Mouse (Mus musculus) hindbrain, embryonic 10.5 days (tissue): Measurements from ENCODE around the gene Cdh8. TPM values are rescaled to one million over a fixed set of nuclear protein-coding genes. Genes with fewer than 3 reads are reported as not detected.
"Not testable (repeated sequence)": the region's sequence is repeated elsewhere in the genome, so short reads cannot be mapped to it uniquely, and the experiment has no call there.

Source experiments
- DNase-seq: peaks from one replicate; pipeline ENCODE4 v3.0.0-alpha.2; 2017; ENCODE audit warnings: low spot score
- H3K27ac ChIP-seq: fragments of 300-500 bp; sonication (generic); 2 replicates; pipeline ENCODE4 v1.5.1; 2016; ENCODE audit warnings: mild to moderate bottlenecking, moderate library complexity
- H3K27me3 ChIP-seq: fragments of 300-500 bp; sonication (generic); 2 replicates; pipeline ENCODE4 v1.6.1; 2016; ENCODE audit warnings: mild to moderate bottlenecking; ENCODE audit not compliant: poor library complexity, insufficient read depth, severe bottlenecking
- H3K36me3 ChIP-seq: fragments of 300-500 bp; sonication (generic); 2 replicates; pipeline ENCODE4 v1.6.1; 2016; ENCODE audit warnings: mild to moderate bottlenecking, moderate library complexity
- H3K4me1 ChIP-seq: fragments of 300-500 bp; sonication (generic); replicated peaks from 2 replicates; pipeline ENCODE4 v1.6.1; 2016; ENCODE audit warnings: mild to moderate bottlenecking
- H3K4me3 ChIP-seq: fragments of 300-500 bp; sonication (generic); 2 replicates; pipeline ENCODE4 v1.5.1; 2016; ENCODE audit warnings: mild to moderate bottlenecking, moderate library complexity
- H3K9me3 ChIP-seq: fragments of 300-500 bp; sonication (generic); 2 replicates; pipeline ENCODE4 v1.6.1; 2016; ENCODE audit warnings: mild to moderate bottlenecking, moderate library complexity
- WGBS: fragments of 180-500 bp; shearing (Covaris S2); methylation state at CpG from one replicate; pipeline ENCODE4 v1.1.7; 2016; 5-methylcytosine and 5-hydroxymethylcytosine counted together
- polyA plus RNA-seq: library from polyadenylated mRNA; unstranded; fragments of >200 nt; fragmentation: Nextera tagmentation; extraction: Ambion mirVana; gene quantifications from 2 replicates; pipeline ENCODE4 v1.2.1, GENCODE M21; 2016

Cdh8 gene
- polyA plus RNA-seq, 1 experiment from 2014 or later: 3.7 TPM

DNA sequence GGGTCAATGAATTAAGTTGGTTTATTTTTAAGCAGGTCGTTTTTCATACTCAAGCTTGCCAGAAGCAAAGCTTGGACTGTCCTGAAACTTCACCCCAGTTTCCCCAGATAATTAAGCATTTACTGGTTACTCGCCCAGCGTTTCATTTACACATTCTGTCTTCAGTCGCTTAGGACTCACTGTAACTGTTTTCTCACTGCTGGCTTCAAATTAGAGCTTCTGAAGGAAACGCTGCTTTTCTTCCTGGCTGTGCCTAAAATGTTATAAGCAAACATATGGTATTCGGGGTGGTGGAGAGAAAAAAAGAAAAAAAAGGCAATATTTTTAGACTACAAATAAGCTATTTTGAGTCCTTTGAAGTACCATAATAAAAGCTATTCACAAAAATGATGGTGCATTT is 192.6 kb downstream of the Cdh8 start:
- DNase-seq: no peak
- 77% methylated on average over 6 of the region's 6 CpGs for WGBS
- no peaks in the 10 kb centered on the region for H3K9me3 ChIP-seq

DNA sequence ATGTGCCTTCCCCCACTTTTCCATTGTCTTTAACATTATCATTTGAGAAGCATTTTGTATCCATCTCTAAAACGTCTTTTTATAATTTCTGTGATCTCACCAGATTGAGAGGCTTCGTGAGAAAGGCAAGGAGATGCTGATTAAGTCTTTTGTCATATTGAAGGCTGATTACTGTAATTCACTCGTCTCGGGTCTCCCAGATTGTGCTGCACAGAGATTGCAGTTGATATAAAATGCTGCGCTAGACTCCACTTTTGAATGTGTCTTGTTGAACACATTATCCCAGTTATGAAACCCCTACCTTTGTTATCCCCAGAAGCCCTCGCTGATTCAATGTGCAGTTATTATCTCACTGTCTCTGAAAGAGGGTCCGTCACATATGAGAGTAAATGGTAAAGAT is 211.1 kb downstream of the Cdh8 start:
- H3K9me3 ChIP-seq: no peaks in the 10 kb centered on the region
- 83% methylated on average over 7 of the region's 7 CpGs for WGBS
- DNase-seq: no peak

More for the DNA sequence above, 192.6 kb downstream of the Cdh8 start:
- Histone ChIP-seq H3K4me3 (no peak overlapping the region), H3K36me3 (no peaks in the 10 kb centered on the region), H3K27me3 (no peaks in the 10 kb centered on the region), H3K4me1 (no peaks in the 10 kb centered on the region), H3K27ac (no peak overlapping the region)

DNA sequence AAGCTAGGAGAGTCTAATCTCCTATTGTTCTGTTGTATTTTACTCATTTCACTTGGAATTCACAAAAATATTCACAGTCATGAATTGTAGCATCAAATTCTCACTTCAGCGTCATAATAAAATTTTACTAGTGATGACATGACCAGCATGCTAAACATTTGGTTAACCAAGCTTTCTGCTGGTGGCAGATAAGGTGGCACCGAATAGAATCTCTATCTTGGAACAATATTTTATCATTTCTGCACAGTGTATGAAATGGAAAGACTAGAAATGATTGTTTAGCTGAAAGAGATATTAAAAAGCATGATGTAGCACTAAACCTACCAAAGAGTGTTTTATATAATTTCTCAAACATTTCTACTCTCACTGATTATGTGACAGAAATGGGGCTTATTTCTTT is 225.6 kb downstream of the Cdh8 start:
- Histone ChIP-seq H3K9me3 (no peaks in the 10 kb centered on the region), H3K36me3 (no peaks in the 10 kb centered on the region), H3K4me1 (no peaks in the 10 kb centered on the region), H3K27me3 (no peaks in the 10 kb centered on the region), H3K4me3 (no peak overlapping the region), H3K27ac (no peak overlapping the region)
- 91% methylated on average over 2 of the region's 2 CpGs for WGBS
- no peak for DNase-seq

More for the DNA sequence above, 211.1 kb downstream of the Cdh8 start:
- Histone ChIP-seq H3K4me3 (no peak overlapping the region), H3K4me1 (no peaks in the 10 kb centered on the region), H3K27ac (no peak overlapping the region), H3K27me3 (no peaks in the 10 kb centered on the region), H3K36me3 (no peaks in the 10 kb centered on the region)

DNA sequence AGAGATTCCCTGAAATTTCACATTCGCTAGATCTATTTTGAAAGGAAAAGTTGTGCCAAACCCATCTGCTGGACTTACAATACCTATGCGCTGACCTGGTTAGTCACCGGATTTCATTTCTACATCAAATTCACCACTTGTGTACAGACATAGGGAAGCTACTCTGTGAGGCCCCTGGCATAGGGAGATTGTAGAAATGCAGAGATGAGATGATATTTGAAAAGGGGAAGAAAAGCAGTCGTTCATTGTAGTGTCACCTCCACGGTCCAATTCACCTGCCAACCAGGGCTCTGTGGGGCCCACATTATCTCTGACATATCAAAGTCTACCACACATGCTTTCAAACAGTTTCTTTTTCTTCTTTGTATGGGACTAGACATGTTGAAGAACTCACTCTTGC is 229.4 kb downstream of the Cdh8 start:
- Histone ChIP-seq H3K27me3 (no peaks in the 10 kb centered on the region), H3K36me3 (no peaks in the 10 kb centered on the region), H3K4me3 (no peak overlapping the region), H3K9me3 (no peaks in the 10 kb centered on the region), H3K4me1 (no peaks in the 10 kb centered on the region), H3K27ac (no peak overlapping the region)
- WGBS: 91% methylated on average over 5 of the region's 5 CpGs
- no peak for DNase-seq

DNA sequence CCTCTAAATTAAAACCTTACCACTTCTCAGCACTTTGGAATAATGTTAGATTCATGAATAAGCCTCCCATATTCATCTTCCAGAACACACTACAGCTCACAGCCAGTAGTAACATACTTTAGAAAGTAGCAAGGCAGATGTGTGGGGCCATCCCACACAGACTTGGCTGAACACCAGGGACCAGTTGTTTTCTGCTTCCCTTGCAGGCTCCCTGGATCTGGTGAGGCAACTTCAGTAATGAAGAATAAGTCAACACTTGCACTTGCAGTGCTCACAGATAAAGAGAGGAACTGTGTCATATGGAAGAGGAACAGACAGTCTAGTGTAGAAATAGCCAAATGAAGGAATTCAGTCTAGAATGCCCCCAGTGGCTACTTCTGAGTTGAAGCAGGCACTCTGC is 232.1 kb downstream of the Cdh8 start:
- no peak for DNase-seq
- H3K4me1 ChIP-seq: no peaks in the 10 kb centered on the region
- no peak overlapping the region for H3K4me3 ChIP-seq
- no peaks in the 10 kb centered on the region for H3K27me3 ChIP-seq
- H3K36me3 ChIP-seq: no peaks in the 10 kb centered on the region
- no peak overlapping the region for H3K27ac ChIP-seq
- H3K9me3 ChIP-seq: no peaks in the 10 kb centered on the region

DNA sequence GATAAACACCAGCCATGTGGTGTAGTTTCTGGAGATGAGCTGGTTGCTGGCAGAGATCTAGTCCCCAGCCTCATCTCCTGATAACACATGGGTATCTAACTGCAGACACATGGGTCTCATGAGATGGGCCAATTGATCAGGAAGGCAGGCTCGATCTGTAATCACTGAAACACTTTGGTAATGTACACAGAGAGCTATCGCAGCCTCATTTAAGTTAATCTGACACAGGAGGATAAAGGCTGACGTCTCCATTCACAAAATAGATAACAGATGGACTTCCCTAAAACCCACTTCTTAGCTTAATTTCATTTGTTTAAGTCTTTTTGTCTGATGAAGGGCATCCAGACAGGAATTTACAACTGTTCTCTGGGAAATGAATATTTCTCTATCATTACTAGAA is 249.3 kb downstream of the Cdh8 start:
- Histone ChIP-seq H3K9me3 (no peaks in the 10 kb centered on the region), H3K4me1 (no peaks in the 10 kb centered on the region), H3K27me3 (no peaks in the 10 kb centered on the region), H3K27ac (no peak overlapping the region), H3K36me3 (no peaks in the 10 kb centered on the region), H3K4me3 (no peak overlapping the region)
- DNase-seq: no peak
- 74% methylated on average over 3 of the region's 3 CpGs for WGBS

DNA sequence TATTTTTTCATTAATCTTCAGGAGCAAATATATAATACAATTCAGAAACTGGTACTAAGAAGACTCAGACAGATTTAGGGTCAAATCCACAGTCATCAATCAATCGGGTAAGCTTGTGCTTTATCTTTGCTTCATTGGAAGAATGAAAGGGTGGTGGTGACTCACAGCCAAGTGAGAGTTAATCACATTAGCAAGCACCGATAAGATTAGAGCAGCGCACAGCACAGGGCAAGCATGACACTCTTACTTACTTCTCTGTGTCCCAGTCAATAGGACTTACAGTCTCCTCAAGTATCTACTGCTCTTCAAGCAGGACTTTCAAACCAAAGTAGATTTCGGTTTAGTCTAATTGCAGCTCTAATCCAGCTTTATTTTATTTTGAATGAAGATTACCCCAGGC is 254.6 kb downstream of the Cdh8 start:
- DNase-seq: no peak
- 69% methylated on average over 4 of the region's 4 CpGs for WGBS

DNA sequence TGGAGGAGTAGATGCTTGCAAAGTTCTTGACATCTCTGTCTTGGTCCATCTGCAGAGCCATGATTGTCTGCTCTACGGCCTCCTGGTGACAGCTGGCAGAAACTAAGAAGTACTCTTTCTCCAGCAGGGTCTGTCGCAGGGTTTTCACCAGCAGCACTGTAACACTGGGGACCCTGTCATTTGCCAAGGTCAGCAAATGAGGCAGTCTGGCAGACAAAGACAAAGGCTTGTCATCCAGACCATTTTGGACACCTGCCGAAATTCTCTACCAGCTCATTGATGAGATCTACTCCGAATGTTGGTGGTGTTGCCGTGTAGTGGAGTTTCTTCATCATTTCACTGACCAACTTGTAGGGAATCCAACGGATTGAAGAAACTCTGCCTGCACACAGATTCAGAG is 270.8 kb downstream of the Cdh8 start:
- no peak overlapping the region for H3K27ac ChIP-seq
- H3K4me1 ChIP-seq: no peaks in the 10 kb centered on the region
- no peaks in the 10 kb centered on the region for H3K27me3 ChIP-seq
- no peaks in the 10 kb centered on the region for H3K36me3 ChIP-seq
- H3K4me3 ChIP-seq: no peak overlapping the region
- 91% methylated on average over 6 of the region's 6 CpGs for WGBS
- no peak for DNase-seq
- no peaks in the 10 kb centered on the region for H3K9me3 ChIP-seq

More for the DNA sequence above, 254.6 kb downstream of the Cdh8 start:
- Histone ChIP-seq H3K36me3 (no peaks in the 10 kb centered on the region), H3K4me3 (no peak overlapping the region), H3K27ac (no peak overlapping the region), H3K4me1 (no peaks in the 10 kb centered on the region), H3K9me3 (no peaks in the 10 kb centered on the region), H3K27me3 (no peaks in the 10 kb centered on the region)

DNA sequence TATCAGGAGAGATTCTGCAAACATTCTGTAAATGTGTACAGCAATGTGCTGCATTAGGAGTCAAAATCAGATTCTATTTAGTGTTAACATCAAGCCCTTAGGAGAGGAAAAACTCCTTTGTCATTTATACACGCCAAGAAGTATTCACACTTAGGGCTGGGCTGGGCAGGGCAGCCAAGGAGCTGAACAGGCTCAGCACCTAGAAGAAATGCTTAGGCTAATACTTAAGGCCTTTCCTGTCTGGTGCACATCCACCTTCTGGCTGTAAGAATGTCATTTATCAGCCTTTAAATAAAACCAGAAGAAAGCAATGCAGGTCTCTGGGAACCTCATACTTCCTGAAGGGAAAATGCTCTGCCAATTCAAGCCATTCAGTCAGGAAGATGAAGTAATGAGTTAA is 271.5 kb downstream of the Cdh8 start:
- not testable (repeated sequence) for H3K27me3 ChIP-seq, DNase-seq, H3K4me3 ChIP-seq, H3K27ac ChIP-seq, H3K9me3 ChIP-seq, H3K36me3 ChIP-seq, H3K4me1 ChIP-seq
- WGBS: 78% methylated on average over 1 of the region's 1 CpGs

DNA sequence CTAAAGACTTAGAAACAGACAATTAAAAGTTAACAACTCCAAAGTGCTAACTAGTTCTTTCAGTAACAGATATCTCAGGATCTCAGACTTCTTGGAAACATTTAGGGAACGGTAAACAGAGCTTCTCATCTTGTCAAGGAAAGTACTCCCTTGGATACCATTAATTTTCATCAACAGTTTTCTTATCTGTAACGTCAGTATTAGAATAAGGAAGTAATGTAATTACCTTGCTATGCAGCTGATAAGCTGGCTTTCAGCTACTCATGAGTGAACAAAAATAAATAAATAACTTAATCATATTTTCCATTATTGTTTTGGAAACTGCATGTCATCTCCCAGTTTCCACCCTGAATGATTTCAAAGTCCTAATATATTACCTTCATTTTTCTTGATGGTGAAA is 317.8 kb downstream of the Cdh8 start:
- H3K9me3 ChIP-seq: no peaks in the 10 kb centered on the region
- no peak overlapping the region for H3K4me3 ChIP-seq
- H3K4me1 ChIP-seq: no peaks in the 10 kb centered on the region
- no peaks in the 10 kb centered on the region for H3K36me3 ChIP-seq
- no peaks in the 10 kb centered on the region for H3K27me3 ChIP-seq
- WGBS: 89% methylated on average over 2 of the region's 2 CpGs
- H3K27ac ChIP-seq: no peak overlapping the region
- no peak for DNase-seq

DNA sequence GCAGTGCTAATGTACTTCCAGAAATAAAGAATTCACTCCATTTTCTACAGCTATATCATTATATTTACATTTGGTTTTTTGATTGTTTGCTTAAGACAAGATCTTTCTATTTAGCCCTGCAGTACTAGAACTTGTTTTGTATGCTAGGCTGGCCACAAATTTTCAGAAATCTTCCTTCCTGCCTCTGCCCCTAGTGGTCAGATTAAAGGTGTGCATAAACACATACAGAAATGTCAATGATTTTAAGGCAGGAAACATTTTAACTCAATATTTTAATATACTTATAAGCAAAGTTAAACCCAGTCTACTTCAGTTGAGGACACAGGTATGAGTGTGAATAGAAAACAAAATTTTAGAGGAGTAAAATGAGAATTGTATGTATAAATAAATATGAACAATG is 364.9 kb downstream of the Cdh8 start:
- DNase-seq: no peak
- Histone ChIP-seq H3K4me1 (no peaks in the 10 kb centered on the region), H3K27ac (no peak overlapping the region), H3K4me3 (no peak overlapping the region), H3K36me3 (no peaks in the 10 kb centered on the region), H3K9me3 (no peaks in the 10 kb centered on the region), H3K27me3 (no peaks in the 10 kb centered on the region)

DNA sequence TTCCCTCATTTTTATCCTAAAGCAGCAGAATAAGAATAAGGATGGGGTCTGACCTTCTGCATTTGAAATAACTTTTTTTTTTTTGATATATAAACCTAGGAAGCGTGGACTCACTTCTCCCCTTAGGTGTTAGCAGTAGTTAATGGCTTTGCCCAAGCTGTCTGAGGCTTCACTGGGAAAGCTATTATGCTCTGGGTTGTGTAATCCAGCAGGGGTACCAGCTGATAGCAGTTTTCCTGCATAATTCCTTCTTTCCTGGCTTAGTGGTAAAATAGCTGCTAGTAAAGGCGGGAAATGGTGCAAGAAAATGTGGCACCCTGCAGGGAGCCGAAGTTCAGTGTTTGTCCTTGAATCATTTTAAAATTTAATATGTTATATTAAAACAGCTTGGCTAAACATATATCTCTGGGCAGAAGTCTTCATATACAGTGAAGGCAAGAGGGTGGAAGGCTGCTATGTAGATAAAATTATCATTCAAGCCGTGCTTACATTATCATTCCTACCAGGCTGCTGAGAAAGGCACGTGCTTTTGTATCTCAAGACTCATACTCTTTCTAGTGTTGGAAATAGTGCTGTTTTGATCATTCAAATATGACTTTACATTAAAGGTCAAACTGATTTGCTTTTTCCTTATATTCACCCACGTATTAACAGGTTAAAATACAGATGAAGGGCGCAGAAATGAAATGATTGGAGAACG is 367.5 kb downstream of the Cdh8 start:
- WGBS: 82% methylated on average over 8 of the region's 8 CpGs
- no peaks in the 10 kb centered on the region for H3K36me3 ChIP-seq
- no peaks in the 10 kb centered on the region for H3K4me1 ChIP-seq
- H3K9me3 ChIP-seq: no peaks in the 10 kb centered on the region
- no peak overlapping the region for H3K27ac ChIP-seq
- no peak for DNase-seq
- H3K27me3 ChIP-seq: no peaks in the 10 kb centered on the region
- H3K4me3 ChIP-seq: no peak overlapping the region

DNA sequence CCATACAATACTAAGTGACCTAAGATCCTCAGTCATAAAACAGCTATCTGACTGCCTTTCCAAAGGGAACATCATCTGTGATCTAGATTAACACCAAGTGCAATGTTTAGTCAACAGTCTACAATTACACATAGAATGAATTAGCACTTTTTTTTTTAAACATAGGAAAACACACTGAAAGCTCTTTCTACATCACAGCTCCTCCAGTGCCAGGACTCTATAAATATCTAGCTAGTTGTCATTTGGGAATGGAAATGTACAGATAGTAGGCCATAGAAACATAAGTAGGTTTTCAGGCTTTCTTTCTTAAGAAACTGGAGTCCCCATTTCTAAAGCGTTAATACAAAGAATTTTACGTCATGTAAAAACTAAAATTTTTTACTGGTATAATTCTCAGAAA is 375.8 kb downstream of the Cdh8 start:
- no peaks in the 10 kb centered on the region for H3K36me3 ChIP-seq
- H3K4me3 ChIP-seq: no peak overlapping the region
- no peaks in the 10 kb centered on the region for H3K9me3 ChIP-seq
- H3K27ac ChIP-seq: no peak overlapping the region
- H3K4me1 ChIP-seq: no peaks in the 10 kb centered on the region
- DNase-seq: no peak
- 96% methylated on average over 2 of the region's 2 CpGs for WGBS
- H3K27me3 ChIP-seq: no peaks in the 10 kb centered on the region

DNA sequence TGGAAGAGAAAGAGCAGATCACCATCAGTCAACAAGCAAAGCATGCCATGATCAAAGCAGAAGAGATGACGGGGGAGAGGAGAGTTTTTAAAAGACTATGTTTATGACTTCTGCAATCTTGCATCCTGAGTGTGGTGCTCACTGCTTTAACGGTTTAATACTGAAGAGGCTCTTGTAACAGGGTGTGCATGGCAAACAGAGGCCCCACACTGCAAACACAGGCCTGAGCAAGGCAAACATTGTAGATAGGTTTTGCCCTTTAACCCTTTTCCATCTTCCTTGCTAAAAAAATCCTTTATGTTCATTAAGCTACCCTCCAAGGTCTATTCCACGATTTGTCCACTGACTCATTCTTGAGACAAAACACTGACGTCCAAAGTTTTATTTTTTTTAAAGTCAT is 385.2 kb downstream of the Cdh8 start:
- no peak for DNase-seq
- H3K9me3 ChIP-seq: no peaks in the 10 kb centered on the region
- no peaks in the 10 kb centered on the region for H3K4me1 ChIP-seq
- 80% methylated on average over 4 of the region's 4 CpGs for WGBS
- no peaks in the 10 kb centered on the region for H3K27me3 ChIP-seq
- H3K36me3 ChIP-seq: no peaks in the 10 kb centered on the region
- no peak overlapping the region for H3K27ac ChIP-seq
- H3K4me3 ChIP-seq: no peak overlapping the region
